Mouse (Mus musculus): ENCODE results near the gene Slc6a13. TPM values are rescaled to one million over a fixed set of nuclear protein-coding genes. Genes with fewer than 3 reads are reported as not detected.

The Slc6a13 gene
- polyA plus RNA-seq, 1 experiment, result 0.54 TPM

DNA sequence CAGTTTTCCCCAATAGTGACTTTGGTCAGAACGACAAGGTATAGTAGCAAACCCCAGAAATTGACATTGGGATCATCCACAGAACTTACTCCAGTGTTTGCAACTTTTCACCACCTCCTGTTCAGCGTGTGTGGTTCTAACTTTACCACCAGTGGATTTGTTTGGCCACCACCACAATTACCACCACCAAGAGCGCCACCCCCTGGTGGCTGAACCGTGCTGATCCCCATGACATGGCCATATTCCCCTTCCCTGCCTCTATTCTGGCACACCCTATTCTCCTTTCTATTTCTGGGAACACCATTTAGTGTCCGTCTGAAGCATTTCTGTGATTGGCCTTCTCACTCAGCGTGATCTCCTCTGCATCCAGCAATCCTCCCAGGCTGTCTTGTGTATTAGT, 19.1 kb downstream of the Slc6a13 start:
- Histone ChIP-seq H3K36me3 (ENCODE audit: control insufficient read depth, insufficient read depth, low read length, poor library complexity, severe bottlenecking) (no peaks in the 10 kb centered on the region), H3K4me1 (ENCODE audit: control insufficient read depth, insufficient read depth, low read length) (no peaks in the 10 kb centered on the region), H3K9me3 (replicated peaks; ENCODE audit: control insufficient read depth, insufficient read depth, low read length, poor library complexity, severe bottlenecking) (no peaks in the 10 kb centered on the region), H3K4me3 (ENCODE audit: low read depth, low read length) (no peak overlapping the region), H3K27me3 (ENCODE audit: control insufficient read depth, insufficient read depth, low read length, poor library complexity, severe bottlenecking) (no peaks in the 10 kb centered on the region), H3K9ac (ENCODE audit: low read depth, poor library complexity, severe bottlenecking) (no peak overlapping the region), H3K27ac (ENCODE audit: insufficient read depth, low read length) (no peak overlapping the region)
- no peak for TF ChIP-seq EP300 (IDR thresholded peaks at IDR 0.05; ENCODE audit: insufficient read depth, low read depth, low read length)
- TF ChIP-seq POLR2A (IDR thresholded peaks at IDR 0.05; ENCODE audit: insufficient read depth, low read length), result no peak
- TF ChIP-seq CTCF (IDR thresholded peaks at IDR 0.05; ENCODE audit: low read depth, low read length), result peak; percentile 26

DNA sequence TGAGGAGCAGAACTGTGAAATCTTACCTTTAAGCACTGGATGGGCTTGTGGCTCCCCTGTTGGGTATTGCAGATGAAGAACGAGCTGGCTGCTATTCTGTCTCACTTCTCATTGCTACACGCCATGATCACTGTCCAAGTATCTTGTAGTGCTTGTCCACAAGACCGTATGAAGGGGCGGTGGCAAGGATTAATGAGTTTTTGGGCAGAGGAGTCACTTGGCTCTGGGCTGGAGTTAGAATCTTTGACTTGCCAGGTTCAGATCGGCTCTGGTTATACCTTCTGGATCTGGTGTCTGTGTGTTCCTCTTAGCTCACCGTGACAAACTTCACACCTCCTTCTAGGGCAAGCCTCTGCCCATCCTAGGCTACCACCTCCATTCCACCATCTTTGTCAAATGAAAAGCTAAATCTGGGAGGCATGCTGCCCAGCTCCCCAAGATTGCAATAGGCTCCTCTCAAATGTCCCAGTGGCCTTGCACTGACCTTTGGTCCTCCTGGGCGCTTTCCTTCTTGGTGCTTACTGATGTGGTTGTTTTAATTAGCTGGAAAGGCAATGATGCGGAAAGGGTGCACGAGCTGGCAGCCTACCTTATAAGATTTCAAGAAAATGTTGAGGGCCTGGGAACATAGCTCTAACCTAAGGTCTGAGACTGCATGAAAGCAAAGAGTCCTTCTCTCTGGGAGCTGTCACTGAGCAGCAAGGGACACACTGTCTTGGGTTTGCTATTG, 22.5 kb downstream of the Slc6a13 start:
- H3K9me3 ChIP-seq (replicated peaks; ENCODE audit: control insufficient read depth, insufficient read depth, low read length, poor library complexity, severe bottlenecking), result 0 out of 2 replicates have a peak, but pooled peaks cover 4% of the 10 kb centered on the region

DNA sequence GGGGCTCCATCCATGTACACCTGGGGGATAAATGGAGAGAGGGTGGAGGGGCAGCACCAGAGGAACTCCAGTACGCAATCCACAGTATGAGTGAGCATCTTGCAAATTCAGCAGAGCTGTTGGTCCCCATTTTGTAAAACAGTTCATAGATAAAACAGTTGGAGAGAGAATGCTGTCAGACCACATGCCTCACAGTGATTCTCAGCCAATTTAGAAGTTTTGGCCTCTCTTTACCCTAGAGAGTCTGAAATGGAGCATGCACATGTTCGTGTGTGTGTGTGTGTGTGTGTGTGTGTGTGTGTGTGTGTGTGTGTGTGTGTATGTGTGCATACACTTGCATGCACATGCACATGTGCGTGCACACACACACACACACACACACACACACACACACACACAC, 25.3 kb downstream of the Slc6a13 start:
- H3K36me3 ChIP-seq (ENCODE audit: control insufficient read depth, insufficient read depth, low read length, poor library complexity, severe bottlenecking), result no peaks in the 10 kb centered on the region
- no peaks in the 10 kb centered on the region for H3K4me1 ChIP-seq (ENCODE audit: control insufficient read depth, insufficient read depth, low read length)
- no peak overlapping the region for H3K4me3 ChIP-seq (ENCODE audit: low read depth, low read length)
- H3K27ac ChIP-seq (ENCODE audit: insufficient read depth, low read length), result no peak overlapping the region
- TF ChIP-seq CTCF (IDR thresholded peaks at IDR 0.05; ENCODE audit: low read depth, low read length) (no peak), EP300 (IDR thresholded peaks at IDR 0.05; ENCODE audit: insufficient read depth, low read depth, low read length) (no peak), POLR2A (IDR thresholded peaks at IDR 0.05; ENCODE audit: insufficient read depth, low read length) (no peak)
- H3K9ac ChIP-seq (ENCODE audit: low read depth, poor library complexity, severe bottlenecking), result no peak overlapping the region
- H3K9me3 ChIP-seq (replicated peaks; ENCODE audit: control insufficient read depth, insufficient read depth, low read length, poor library complexity, severe bottlenecking), result 0 out of 2 replicates have a peak, but pooled peaks cover 4% of the 10 kb centered on the region
- no peaks in the 10 kb centered on the region for H3K27me3 ChIP-seq (ENCODE audit: control insufficient read depth, insufficient read depth, low read length, poor library complexity, severe bottlenecking)

More for the DNA sequence above, 22.5 kb downstream of the Slc6a13 start:
- TF ChIP-seq EP300 (IDR thresholded peaks at IDR 0.05; ENCODE audit: insufficient read depth, low read depth, low read length) (no peak), POLR2A (IDR thresholded peaks at IDR 0.05; ENCODE audit: insufficient read depth, low read length) (no peak)
- H3K4me3 ChIP-seq (ENCODE audit: low read depth, low read length), result no peak overlapping the region
- no peaks in the 10 kb centered on the region for H3K4me1 ChIP-seq (ENCODE audit: control insufficient read depth, insufficient read depth, low read length)
- H3K27me3 ChIP-seq (ENCODE audit: control insufficient read depth, insufficient read depth, low read length, poor library complexity, severe bottlenecking), result no peaks in the 10 kb centered on the region
- no peak overlapping the region for H3K27ac ChIP-seq (ENCODE audit: insufficient read depth, low read length)
- no peak overlapping the region for H3K9ac ChIP-seq (ENCODE audit: low read depth, poor library complexity, severe bottlenecking)
- no peaks in the 10 kb centered on the region for H3K36me3 ChIP-seq (ENCODE audit: control insufficient read depth, insufficient read depth, low read length, poor library complexity, severe bottlenecking)

DNA sequence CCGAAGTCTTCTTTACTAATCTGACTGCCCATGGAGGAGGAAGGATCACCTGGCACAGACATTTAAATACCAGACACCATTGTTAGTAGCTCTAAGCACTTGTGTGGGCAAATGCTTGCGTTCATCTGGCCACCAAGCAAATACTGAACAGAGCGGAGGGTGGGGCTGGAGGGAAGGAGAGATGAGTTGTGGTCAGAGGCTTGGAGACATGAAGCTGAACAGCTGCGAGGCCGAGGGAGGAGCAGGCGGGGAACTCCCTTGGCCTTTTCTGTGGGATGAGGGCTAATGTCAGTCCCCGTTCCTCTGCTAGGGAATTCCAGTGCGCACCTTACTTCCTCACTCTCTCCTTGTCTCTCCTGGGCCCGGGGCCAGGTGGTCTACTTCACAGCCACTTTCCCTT, 25.7 kb downstream of the Slc6a13 start:
- Histone ChIP-seq H3K4me1 (ENCODE audit: control insufficient read depth, insufficient read depth, low read length) (no peaks in the 10 kb centered on the region), H3K9me3 (replicated peaks; ENCODE audit: control insufficient read depth, insufficient read depth, low read length, poor library complexity, severe bottlenecking) (0 out of 2 replicates have a peak, but pooled peaks cover 4% of the 10 kb centered on the region), H3K9ac (ENCODE audit: low read depth, poor library complexity, severe bottlenecking) (no peak overlapping the region), H3K36me3 (ENCODE audit: control insufficient read depth, insufficient read depth, low read length, poor library complexity, severe bottlenecking) (no peaks in the 10 kb centered on the region), H3K27me3 (ENCODE audit: control insufficient read depth, insufficient read depth, low read length, poor library complexity, severe bottlenecking) (no peaks in the 10 kb centered on the region), H3K4me3 (ENCODE audit: low read depth, low read length) (no peak overlapping the region), H3K27ac (ENCODE audit: insufficient read depth, low read length) (no peak overlapping the region)
- TF ChIP-seq EP300 (IDR thresholded peaks at IDR 0.05; ENCODE audit: insufficient read depth, low read depth, low read length) (no peak), POLR2A (IDR thresholded peaks at IDR 0.05; ENCODE audit: insufficient read depth, low read length) (no peak), CTCF (IDR thresholded peaks at IDR 0.05; ENCODE audit: low read depth, low read length) (no peak)

DNA sequence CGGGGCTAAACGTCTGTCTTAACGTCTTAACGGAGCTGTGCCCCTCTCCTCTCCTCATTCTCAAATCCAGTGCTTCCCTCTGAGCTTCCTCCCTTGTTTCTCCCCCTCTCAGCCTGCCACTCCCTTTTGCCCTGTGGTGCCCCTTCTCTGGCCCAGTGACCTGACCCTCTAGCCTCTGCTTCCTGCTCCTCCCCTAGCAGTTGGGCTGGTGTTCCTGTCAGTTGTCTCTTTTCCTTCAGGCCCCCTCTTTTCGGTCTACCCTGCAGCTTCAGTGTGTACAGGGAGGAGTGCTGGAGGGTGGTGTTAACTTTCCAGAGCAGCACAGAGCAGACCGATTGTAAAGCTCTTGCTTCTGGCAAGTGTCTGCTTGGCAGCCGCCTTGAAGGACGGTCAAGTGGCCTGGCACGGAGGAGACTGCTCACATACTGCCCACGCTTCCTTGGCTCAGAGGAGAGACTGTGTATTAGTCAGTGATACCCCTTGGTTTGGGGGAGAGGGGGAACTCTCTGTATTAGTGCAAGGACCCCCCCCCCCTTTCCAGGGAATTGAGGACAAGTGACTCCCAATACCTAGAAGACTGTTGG, 26.6 kb downstream of the Slc6a13 start:
- H3K27ac ChIP-seq (ENCODE audit: insufficient read depth, low read length), result no peak overlapping the region
- TF ChIP-seq EP300 (IDR thresholded peaks at IDR 0.05; ENCODE audit: insufficient read depth, low read depth, low read length) (no peak), CTCF (IDR thresholded peaks at IDR 0.05; ENCODE audit: low read depth, low read length) (no peak), POLR2A (IDR thresholded peaks at IDR 0.05; ENCODE audit: insufficient read depth, low read length) (no peak)

DNA sequence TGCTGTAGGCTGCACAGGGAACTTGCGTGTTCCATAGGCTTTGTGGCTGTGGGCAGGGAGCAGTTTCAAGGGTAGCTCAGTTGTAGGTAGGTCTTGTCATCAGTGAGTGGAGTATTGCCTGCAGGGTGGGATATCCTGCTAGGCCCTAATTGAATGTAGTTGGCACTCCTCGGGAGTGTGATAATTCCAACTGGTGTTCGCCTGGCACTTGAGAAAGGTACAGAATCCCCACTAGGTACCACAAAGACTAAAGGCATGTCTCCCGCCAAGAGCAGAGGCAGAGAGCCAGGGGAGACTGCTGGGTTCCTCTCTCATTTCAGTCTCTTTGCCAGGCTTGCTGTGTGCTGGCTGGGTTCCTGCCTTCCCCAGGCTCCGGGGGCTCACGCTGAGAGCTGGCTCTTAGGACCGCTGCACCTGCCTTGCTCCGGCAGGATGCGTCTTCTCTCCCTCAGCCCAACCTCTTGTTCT, 28.4 kb downstream of the Slc6a13 start:
- TF ChIP-seq POLR2A (IDR thresholded peaks at IDR 0.05; ENCODE audit: insufficient read depth, low read length) (no peak), EP300 (IDR thresholded peaks at IDR 0.05; ENCODE audit: insufficient read depth, low read depth, low read length) (no peak), CTCF (IDR thresholded peaks at IDR 0.05; ENCODE audit: low read depth, low read length) (no peak)
- H3K27me3 ChIP-seq (ENCODE audit: control insufficient read depth, insufficient read depth, low read length, poor library complexity, severe bottlenecking), result no peaks in the 10 kb centered on the region
- no peak overlapping the region for H3K9ac ChIP-seq (ENCODE audit: low read depth, poor library complexity, severe bottlenecking)
- no peaks in the 10 kb centered on the region for H3K36me3 ChIP-seq (ENCODE audit: control insufficient read depth, insufficient read depth, low read length, poor library complexity, severe bottlenecking)
- H3K9me3 ChIP-seq (replicated peaks; ENCODE audit: control insufficient read depth, insufficient read depth, low read length, poor library complexity, severe bottlenecking), result 0 out of 2 replicates have a peak, but pooled peaks cover 4% of the 10 kb centered on the region
- no peak overlapping the region for H3K4me3 ChIP-seq (ENCODE audit: low read depth, low read length)
- H3K27ac ChIP-seq (ENCODE audit: insufficient read depth, low read length), result no peak overlapping the region
- H3K4me1 ChIP-seq (ENCODE audit: control insufficient read depth, insufficient read depth, low read length), result no peaks in the 10 kb centered on the region

More for the DNA sequence above, 26.6 kb downstream of the Slc6a13 start:
- Histone ChIP-seq H3K4me1 (ENCODE audit: control insufficient read depth, insufficient read depth, low read length) (no peaks in the 10 kb centered on the region), H3K9ac (ENCODE audit: low read depth, poor library complexity, severe bottlenecking) (no peak overlapping the region), H3K9me3 (replicated peaks; ENCODE audit: control insufficient read depth, insufficient read depth, low read length, poor library complexity, severe bottlenecking) (0 out of 2 replicates have a peak, but pooled peaks cover 4% of the 10 kb centered on the region), H3K4me3 (ENCODE audit: low read depth, low read length) (no peak overlapping the region), H3K27me3 (ENCODE audit: control insufficient read depth, insufficient read depth, low read length, poor library complexity, severe bottlenecking) (no peaks in the 10 kb centered on the region), H3K36me3 (ENCODE audit: control insufficient read depth, insufficient read depth, low read length, poor library complexity, severe bottlenecking) (no peaks in the 10 kb centered on the region)

All from ES-Bruce4 (cell line).